Mouse (Mus musculus) lung, postnatal 0 days (tissue): ENCODE measurements around the gene Zpbp2.

Source experiments
- CTCF ChIP-seq: IDR thresholded peaks from 2 replicates; pipeline ENCODE4 v1.5.1; 2016; ENCODE audit warnings: antibody characterized with exemption, mild to moderate bottlenecking
- EP300 ChIP-seq: IDR thresholded peaks from 2 replicates; pipeline ENCODE4 v1.6.1; 2016; ENCODE audit warnings: antibody characterized with exemption, mild to moderate bottlenecking, control low read depth

GRCm38 (mm10) chr11:98580301-98581121 lies 29.6 kb downstream of the Zpbp2 start:
- TF ChIP-seq CTCF, result no peak
- TF ChIP-seq EP300, result no peak
